8 mouse cellular contexts compared by ENCODE assay signal in genomic region chr3:90509747-90510123, GRCm38 (mm10). TPM values are rescaled to one million over a fixed set of nuclear protein-coding genes. Genes with fewer than 3 reads are reported as not detected.
DNase-seq lines count a peak whose midpoint lies in the region; ATAC-seq lines count a peak whose summit lies in the region.

No protein-coding gene starts in this region.

- peaks cover 32% of the 10 kb centered on the region for H3K36me3 ChIP-seq in heart, embryonic 12.5 days
- peaks cover 31% of the 10 kb centered on the region for H3K36me3 ChIP-seq in hindbrain, embryonic 10.5 days
- H3K36me3 ChIP-seq in macrophage (ENCODE audit: inconsistent target): peaks cover 26% of the 10 kb centered on the region

- peaks cover 41% of the 10 kb centered on the region for H3K79me2 ChIP-seq in macrophage (ENCODE audit: inconsistent target)

- ATAC-seq in heart, embryonic 12.5 days (ENCODE audit: insufficient number of reproducible peaks, low FRiP score): no peak

- peaks cover 22% of the 10 kb centered on the region for H3K4me1 ChIP-seq in heart, embryonic 12.5 days (replicated peaks)
- peaks cover 28% of the 10 kb centered on the region for H3K4me1 ChIP-seq in hindbrain, embryonic 10.5 days (replicated peaks)

- no peaks in the 10 kb centered on the region for H3K9me3 ChIP-seq in heart, embryonic 12.5 days (replicated peaks)
- H3K9me3 ChIP-seq in hindbrain, embryonic 10.5 days: no peaks in the 10 kb centered on the region

- H3K9ac ChIP-seq in heart, embryonic 12.5 days: no peak overlapping the region

- H3K4me3 ChIP-seq in heart, embryonic 12.5 days: peak overlapping the region; percentile 98
- peak overlapping the region; percentile 85 for H3K4me3 ChIP-seq in hindbrain, embryonic 10.5 days
- peak overlapping the region; percentile 84; the same call in 1 of the 2 replicates for H3K4me3 ChIP-seq in macrophage (ENCODE audit: inconsistent target)

- intact Hi-C loops in heart, postnatal 14 days (cut with DNase I): no loop called here

- 27% methylated on average over 2 of the region's 2 CpGs for WGBS in heart, embryonic 12.5 days
- WGBS in hindbrain, embryonic 10.5 days: 14% methylated on average over 2 of the region's 2 CpGs
- WGBS in macrophage (ENCODE audit: missing documents): 10% methylated on average over 2 of the region's 2 CpGs

- peak overlapping the region; percentile 89 for H3K4me2 ChIP-seq in heart, embryonic 12.5 days

- no peaks in the 10 kb centered on the region for H3K27me3 ChIP-seq in heart, embryonic 12.5 days (replicated peaks)
- H3K27me3 ChIP-seq in hindbrain, embryonic 10.5 days (ENCODE audit: insufficient read depth, poor library complexity, severe bottlenecking): peaks cover 37% of the 10 kb centered on the region

- H3K27ac ChIP-seq in heart, embryonic 12.5 days (ENCODE audit: poor library complexity, severe bottlenecking): peak overlapping the region; percentile 79
- peak overlapping the region; percentile 99 for H3K27ac ChIP-seq in hindbrain, embryonic 10.5 days
- peak overlapping the region; percentile 57 for H3K27ac ChIP-seq in macrophage

- DNase-seq in heart, postnatal 14 days: no peak
- DNase-seq in ES-CJ7 (ENCODE audit: low read depth, low spot score): peak; percentile 64
- DNase-seq in hindbrain, embryonic 10.5 days (ENCODE audit: low spot score): no peak
- DNase-seq in frontal cortex, adult 2 months (ENCODE audit: extremely low spot score in 1 of 2, low spot score in 1 of 2): no peak
- DNase-seq in thymus, postnatal 10 days (ENCODE audit: low spot score in 2 of 2): no peak
- DNase-seq in c-Kit-positive CD71-positive TER-119-positive erythroid progenitor cells, embryonic 14.5 days (ENCODE audit: low spot score): no peak

RNA-seq across cellular contexts. Expression of gene Chtop, which starts 0.4 kb away (rescaled TPM):
- polyA plus RNA-seq in heart, embryonic 12.5 days (2016; fragmentation: Nextera tagmentation; extraction: Ambion mirVana): 113 and 114 TPM in 2 replicates
- 100 to 1,000 TPM; 101 to 123 TPM for total RNA-seq in heart, postnatal 14 days (2021)
- 174 and 182 TPM in 2 replicates for polyA plus RNA-seq in hindbrain, embryonic 10.5 days (2016; fragmentation: Nextera tagmentation; extraction: Ambion mirVana)
- total RNA-seq in macrophage (2018; cell fraction: chromatin; rRNA removed): 10 to 100 TPM; 48.8 to 85.5 (median 71.0) TPM
- 10 to 100 TPM; 54.6 to 73.0 (median 65.6) TPM for total RNA-seq in macrophage (2018; cell fraction: cytosol; rRNA removed)
- 100 to 1,000 TPM in 1 of 26 experiments, 10 to 100 TPM in 25; 73.6 to 102 (median 89.1) TPM for total RNA-seq in macrophage (2018; cell fraction: nucleus; rRNA removed)
- polyA plus RNA-seq in macrophage (2018): 50.7 to 64.7 TPM (median 57.9 TPM) in 3 replicates
- polyA plus RNA-seq in frontal cortex, adult 2 months (2012; rRNA removed): 136 and 140 TPM in 2 replicates

RNA-seq across cellular contexts. Expression of gene S100a1, which starts 4.5 kb away (rescaled TPM):
- 145 and 148 TPM in 2 replicates for polyA plus RNA-seq in heart, embryonic 12.5 days (2016; fragmentation: Nextera tagmentation; extraction: Ambion mirVana)
- total RNA-seq in heart, postnatal 14 days (2021): 100 to 1,000 TPM; 516 to 570 TPM
- polyA plus RNA-seq in hindbrain, embryonic 10.5 days (2016; fragmentation: Nextera tagmentation; extraction: Ambion mirVana): 7.5 and 7.7 TPM in 2 replicates
- 10 to 100 TPM in 5 of 26 experiments, 1 to 10 TPM in 21; 2.8 to 21.7 (median 7.5) TPM for total RNA-seq in macrophage (2018; cell fraction: chromatin; rRNA removed)
- total RNA-seq in macrophage (2018; cell fraction: cytosol; rRNA removed): 100 to 1,000 TPM in 25 of 26 experiments, 10 to 100 TPM in 1; 90.7 to 695 (median 289) TPM
- total RNA-seq in macrophage (2018; cell fraction: nucleus; rRNA removed): 100 to 1,000 TPM in 3 of 26 experiments, 10 to 100 TPM in 23; 19.7 to 144 (median 44.2) TPM
- 229 to 857 TPM (median 718 TPM) in 3 replicates for polyA plus RNA-seq in macrophage (2018)
- 307 and 323 TPM in 2 replicates for polyA plus RNA-seq in frontal cortex, adult 2 months (2012; rRNA removed)

RNA-seq across cellular contexts. Expression of gene S100a13, which starts 4.5 kb away (rescaled TPM):
- 71.4 and 74.1 TPM in 2 replicates for polyA plus RNA-seq in heart, embryonic 12.5 days (2016; fragmentation: Nextera tagmentation; extraction: Ambion mirVana)
- 10 to 100 TPM; 29.1 to 29.8 TPM for total RNA-seq in heart, postnatal 14 days (2021)
- 11.7 and 13.1 TPM in 2 replicates for polyA plus RNA-seq in hindbrain, embryonic 10.5 days (2016; fragmentation: Nextera tagmentation; extraction: Ambion mirVana)
- total RNA-seq in macrophage (2018; cell fraction: chromatin; rRNA removed): 10 to 100 TPM in 8 of 26 experiments, 1 to 10 TPM in 17, not detected in 1; 2.1 to 16.7 (median 6.9) TPM
- total RNA-seq in macrophage (2018; cell fraction: cytosol; rRNA removed): 10 to 100 TPM; 37.2 to 80.5 (median 50.5) TPM
- total RNA-seq in macrophage (2018; cell fraction: nucleus; rRNA removed): 10 to 100 TPM in 23 of 26 experiments, 1 to 10 TPM in 3; 7.9 to 29.7 (median 19.0) TPM
- 61.0 to 85.4 TPM (median 63.2 TPM) in 3 replicates for polyA plus RNA-seq in macrophage (2018)
- 62.0 and 66.7 TPM in 2 replicates for polyA plus RNA-seq in frontal cortex, adult 2 months (2012; rRNA removed)

RNA-seq across cellular contexts. Expression of gene S100a14, which starts 16.9 kb away (rescaled TPM):
- not detected in 2 replicates for polyA plus RNA-seq in heart, embryonic 12.5 days (2016; fragmentation: Nextera tagmentation; extraction: Ambion mirVana)
- 1 to 10 TPM in 1 of 2 experiments, under 1 TPM in 1; 0.74 to 1.7 TPM for total RNA-seq in heart, postnatal 14 days (2021)
- not detected in 2 replicates for polyA plus RNA-seq in hindbrain, embryonic 10.5 days (2016; fragmentation: Nextera tagmentation; extraction: Ambion mirVana)
- 1 to 10 TPM in 2 of 26 experiments, under 1 TPM in 2, not detected in 22; 0.46 to 1.2 (median 0.95) TPM for total RNA-seq in macrophage (2018; cell fraction: chromatin; rRNA removed)
- total RNA-seq in macrophage (2018; cell fraction: cytosol; rRNA removed): not detected
- total RNA-seq in macrophage (2018; cell fraction: nucleus; rRNA removed): 1 to 10 TPM in 1 of 26 experiments, under 1 TPM in 3, not detected in 22; 0.35 to 1.0 (median 0.51) TPM
- polyA plus RNA-seq in macrophage (2018): not detected in 3 replicates
- polyA plus RNA-seq in frontal cortex, adult 2 months (2012; rRNA removed): not detected in 2 replicates

RNA-seq across cellular contexts. Expression of gene Snapin, which starts 18.9 kb away (rescaled TPM):
- polyA plus RNA-seq in heart, embryonic 12.5 days (2016; fragmentation: Nextera tagmentation; extraction: Ambion mirVana): 72.9 and 75.3 TPM in 2 replicates
- 10 to 100 TPM; 51.3 to 52.6 TPM for total RNA-seq in heart, postnatal 14 days (2021)
- polyA plus RNA-seq in hindbrain, embryonic 10.5 days (2016; fragmentation: Nextera tagmentation; extraction: Ambion mirVana): 60.9 and 69.1 TPM in 2 replicates
- 10 to 100 TPM; 14.8 to 85.3 (median 39.7) TPM for total RNA-seq in macrophage (2018; cell fraction: chromatin; rRNA removed)
- total RNA-seq in macrophage (2018; cell fraction: cytosol; rRNA removed): 10 to 100 TPM; 48.5 to 83.4 (median 61.9) TPM
- 100 to 1,000 TPM in 1 of 26 experiments, 10 to 100 TPM in 25; 27.7 to 103 (median 43.0) TPM for total RNA-seq in macrophage (2018; cell fraction: nucleus; rRNA removed)
- 56.7 to 92.3 TPM (median 76.9 TPM) in 3 replicates for polyA plus RNA-seq in macrophage (2018)
- polyA plus RNA-seq in frontal cortex, adult 2 months (2012; rRNA removed): 76.1 and 78.7 TPM in 2 replicates

Comparison
In these comparisons a context has a peak if more than half of its experiments do, and no peak if none do; other contexts are left out.
1. RNA of gene S100a1, which starts 4.5 kb away (polyA plus RNA-seq): 229 to 857 TPM in macrophage, 307 to 323 TPM in frontal cortex, adult 2 months and 145 to 148 TPM in heart, embryonic 12.5 days; 7.5 to 7.7 TPM in hindbrain, embryonic 10.5 days; every median in the first group is over 10 times any median in the second.
2. Peak in every context shown above with its lines, with median percentiles within 50 percentile points of each other: H3K27ac ChIP-seq and H3K4me3 ChIP-seq.